Mouse (Mus musculus): ENCODE measurements at regions not wholly inside any gene's neighbourhood (a gene's known extent, or its start where the extent isn't known, plus 50 kb on each side); places are given as distances from the start of the nearest gene placed in this dataset.
"Not testable (repeated sequence)": the region's sequence is repeated elsewhere in the genome, so short reads cannot be mapped to it uniquely, and the experiment has no call there.

DNA sequence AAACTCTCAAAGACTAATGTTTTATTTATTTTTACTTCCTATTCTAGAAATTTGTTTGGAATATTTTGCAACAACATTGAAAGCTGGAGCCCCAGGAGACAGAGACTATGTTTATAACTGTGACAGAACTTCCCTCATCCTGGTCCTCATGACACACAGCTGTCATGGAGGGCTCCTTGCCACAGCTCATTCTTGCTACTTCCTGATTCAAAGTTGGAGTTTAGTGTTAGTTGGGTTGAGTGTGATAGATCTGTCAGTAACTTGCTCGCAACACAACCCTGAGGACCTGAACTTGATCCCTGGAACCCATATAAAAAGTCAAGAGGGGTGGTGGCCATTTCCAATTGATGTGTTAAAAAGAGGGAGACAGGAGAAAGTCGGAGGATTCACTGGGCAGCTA lies 328.3 kb upstream of the Nox3 start:
- no peak for DNase-seq (ENCODE audit: low spot score)

DNA sequence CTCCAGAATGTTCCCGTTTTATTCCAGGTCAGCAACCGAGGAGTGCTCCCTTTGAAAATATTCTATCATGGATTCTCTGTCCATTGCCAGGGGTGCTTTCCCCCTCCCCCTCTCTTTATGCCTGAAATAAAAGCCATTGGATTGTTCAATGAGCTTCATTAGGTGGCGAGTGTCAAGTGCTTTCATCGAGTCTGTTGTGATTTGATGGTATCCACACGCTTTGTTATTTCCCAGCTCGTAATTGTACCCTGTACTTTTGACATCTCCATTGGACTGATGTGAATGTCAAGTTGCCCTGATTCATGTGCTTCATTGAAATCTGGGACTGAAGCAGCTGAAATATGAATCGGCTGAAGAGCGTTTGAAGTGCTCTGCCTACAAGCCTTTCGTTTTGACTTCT lies 333.1 kb upstream of the Nox3 start:
- DNase-seq (ENCODE audit: low spot score) = no peak

DNA sequence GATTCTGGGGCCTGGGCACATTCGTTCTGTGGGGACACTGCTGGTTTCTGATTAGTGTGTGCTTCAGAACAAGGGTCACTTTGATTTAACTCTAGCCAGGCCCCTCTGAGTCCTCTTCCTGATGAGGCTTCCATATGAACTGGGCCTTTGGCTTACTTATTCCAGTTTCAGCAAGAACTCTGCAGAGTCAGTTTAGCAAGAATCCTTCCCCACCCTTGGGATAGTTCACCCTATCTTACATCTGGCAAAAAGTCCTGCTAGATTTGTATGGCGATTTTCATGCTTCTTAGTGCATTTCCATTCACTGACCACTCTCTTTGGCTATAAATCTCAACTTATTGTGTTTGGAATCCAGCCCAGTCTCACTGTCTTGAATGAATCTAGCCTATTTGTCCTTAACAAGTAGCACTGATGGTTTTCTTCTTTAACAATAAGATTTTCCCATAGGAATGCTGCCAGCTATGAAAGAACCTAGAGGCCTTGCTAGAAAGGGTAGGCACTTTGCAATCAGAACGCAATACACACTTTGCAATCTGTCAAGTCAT lies 338.8 kb upstream of the Nox3 start:
- DNase-seq (ENCODE audit: low spot score) = no peak

DNA sequence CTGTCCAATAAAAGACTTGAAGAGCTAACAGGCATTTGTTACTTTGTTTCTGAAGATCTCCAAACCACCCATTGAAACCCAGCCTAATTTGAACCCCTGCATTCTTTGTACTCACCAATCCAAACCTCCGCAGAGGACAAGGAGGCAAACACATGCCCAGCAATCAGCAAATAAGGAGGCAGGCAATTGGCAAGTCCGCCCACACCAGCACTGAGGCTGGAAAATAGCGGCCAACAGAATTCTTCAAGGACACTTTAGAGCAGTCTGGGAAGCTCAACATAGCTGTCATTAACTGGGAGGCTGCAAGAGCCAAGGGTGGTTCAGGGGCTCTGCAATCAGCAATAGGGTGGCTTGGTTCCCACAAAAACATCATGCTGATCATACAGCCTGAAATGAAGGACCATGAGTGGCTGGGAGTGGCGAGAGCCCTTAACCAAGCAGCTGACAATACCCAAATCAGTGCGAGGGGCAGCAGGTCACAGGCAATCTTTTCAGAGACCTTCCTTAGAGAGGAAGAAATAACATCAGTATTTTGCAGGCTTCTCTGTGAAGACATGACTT lies 344.1 kb upstream of the Nox3 start:
- no peak for DNase-seq (ENCODE audit: low spot score)

DNA sequence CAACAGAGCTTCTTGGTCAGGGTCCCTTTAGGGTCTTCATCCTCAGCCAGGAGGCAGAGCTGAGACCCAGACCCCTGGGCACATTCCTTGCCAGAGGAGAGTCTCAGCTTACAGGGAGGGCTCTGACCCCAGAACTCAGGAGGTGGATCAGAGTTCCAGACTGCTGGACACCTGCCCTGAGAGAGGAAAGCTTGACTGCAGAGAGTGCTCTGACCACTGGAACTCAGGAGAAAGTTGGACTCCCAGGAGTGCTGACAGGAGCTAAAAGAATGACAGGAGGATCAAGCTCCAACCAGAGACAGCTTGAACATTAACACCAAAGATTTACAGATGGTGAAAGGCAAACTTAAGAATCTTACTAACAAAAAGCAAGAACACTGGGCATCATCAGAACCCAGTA lies 364.1 kb upstream of the Nox3 start:
- DNase-seq (ENCODE audit: low spot score) = not testable (repeated sequence)

DNA sequence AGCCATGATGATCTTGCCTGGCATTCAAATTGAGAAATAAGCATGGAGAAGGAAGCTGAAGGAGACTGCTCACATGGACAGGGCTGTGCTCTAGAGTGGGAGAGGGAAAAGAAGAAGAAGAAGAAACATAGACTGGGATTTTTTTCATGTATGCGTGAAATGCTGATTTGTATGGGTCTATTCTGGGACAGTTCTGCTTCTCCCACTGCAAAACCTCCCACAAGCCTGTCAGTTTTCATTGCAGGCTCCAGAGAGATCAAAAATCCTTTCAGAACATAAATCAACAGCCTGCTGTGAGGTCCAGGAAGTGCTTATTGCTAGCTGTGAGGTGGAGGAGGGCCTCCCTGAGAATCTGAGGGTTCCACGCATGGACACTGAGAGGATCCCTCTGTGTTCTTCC lies 377.3 kb upstream of the Nox3 start:
- DNase-seq (ENCODE audit: low spot score) = no peak

DNA sequence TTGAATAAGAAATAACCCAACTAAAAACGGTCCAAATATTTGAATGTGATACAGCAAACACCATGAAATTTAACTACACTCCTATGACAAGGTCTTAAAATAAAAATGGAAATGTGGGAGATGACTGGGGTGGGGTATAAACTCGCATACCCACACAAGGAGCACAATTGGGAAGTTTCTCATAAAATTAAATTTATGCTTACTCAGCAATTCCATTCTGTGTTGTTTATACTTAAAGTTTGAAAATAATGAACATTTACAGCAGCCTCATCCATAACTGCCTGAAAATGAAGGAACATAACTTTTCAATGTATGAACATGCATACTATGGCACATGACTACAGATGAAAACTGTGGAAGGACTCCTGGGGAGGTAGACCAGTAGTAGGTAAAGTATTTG lies 384.5 kb upstream of the Nox3 start:
- no peak for DNase-seq (ENCODE audit: low spot score)

DNA sequence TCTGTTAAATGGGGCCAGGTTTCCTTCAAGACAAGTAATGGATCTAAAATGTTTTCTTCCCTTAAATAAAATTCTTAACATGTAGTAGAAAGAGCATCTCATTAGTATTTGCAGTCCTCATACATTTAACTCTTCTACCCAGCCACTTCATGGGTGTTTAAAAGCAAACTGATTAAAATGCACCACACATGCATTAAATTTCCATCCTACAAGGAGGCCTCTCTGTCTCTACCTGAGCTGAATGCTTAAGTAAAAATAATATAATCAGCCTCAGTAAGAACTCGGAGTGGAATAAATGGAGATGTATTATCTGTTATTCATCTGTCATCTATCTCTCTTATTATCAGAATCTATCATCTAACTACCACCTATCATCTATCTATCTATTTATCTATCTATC lies 398.6 kb upstream of the Nox3 start:
- DNase-seq (ENCODE audit: low spot score) = no peak

DNA sequence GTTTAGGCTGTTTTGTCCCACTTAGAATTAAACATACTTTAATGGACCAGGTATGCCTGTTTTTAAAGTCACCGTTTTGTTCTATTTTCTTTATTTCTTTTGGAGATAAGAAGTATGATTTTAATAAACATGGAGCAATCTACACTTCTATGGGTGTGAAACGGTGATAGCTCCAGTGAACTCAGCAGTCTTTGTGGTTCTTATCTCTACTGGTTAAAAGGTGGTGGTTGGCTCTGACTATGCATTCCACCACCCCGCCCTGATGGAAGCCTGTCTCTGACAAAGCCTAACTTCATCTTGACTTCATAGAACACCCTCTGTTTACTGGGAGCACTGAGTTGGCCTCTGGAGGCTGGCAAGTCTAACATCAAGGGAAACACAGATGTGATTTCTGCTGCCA lies 407.3 kb upstream of the Nox3 start:
- no peak for DNase-seq (ENCODE audit: low spot score)

DNA sequence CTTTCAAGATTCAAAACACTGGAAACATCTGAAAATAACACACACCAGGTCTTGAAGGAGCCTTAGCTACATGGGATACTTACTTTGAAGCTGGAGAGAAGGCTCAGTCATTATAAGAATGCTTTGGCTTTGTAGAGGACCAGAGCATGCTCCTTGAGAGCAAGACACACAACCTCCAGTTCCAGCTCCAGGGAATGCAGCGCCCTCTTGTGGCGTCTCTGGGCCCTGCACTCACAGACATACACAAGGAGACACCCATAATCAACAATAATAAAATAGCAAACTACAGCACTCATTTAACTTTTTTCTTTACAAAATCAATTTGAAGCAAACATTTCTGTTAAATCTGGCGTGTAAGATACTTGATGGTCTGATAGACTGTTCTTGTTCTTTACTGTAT lies 413.2 kb upstream of the Nox3 start:
- no peak for DNase-seq (ENCODE audit: low spot score)

DNA sequence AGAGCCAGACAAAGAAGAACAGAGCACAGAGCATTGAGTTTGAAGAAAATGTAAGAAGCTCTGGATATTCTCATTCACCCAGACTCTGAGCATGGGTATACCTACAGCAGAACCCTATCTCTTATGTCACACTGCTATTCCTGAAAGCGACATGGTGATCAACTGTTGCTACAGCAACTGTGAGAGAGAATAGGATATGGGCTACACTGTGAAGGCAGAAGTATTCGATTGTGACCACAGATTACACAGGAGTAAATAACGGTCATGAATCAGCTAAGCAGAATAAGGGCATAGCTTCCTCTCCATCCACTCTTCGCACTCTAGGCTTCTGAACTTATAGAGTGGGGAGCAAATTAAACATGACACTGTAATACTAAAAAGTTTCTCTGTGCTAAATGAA lies 417.0 kb upstream of the Nox3 start:
- DNase-seq (ENCODE audit: low spot score) = no peak

DNA sequence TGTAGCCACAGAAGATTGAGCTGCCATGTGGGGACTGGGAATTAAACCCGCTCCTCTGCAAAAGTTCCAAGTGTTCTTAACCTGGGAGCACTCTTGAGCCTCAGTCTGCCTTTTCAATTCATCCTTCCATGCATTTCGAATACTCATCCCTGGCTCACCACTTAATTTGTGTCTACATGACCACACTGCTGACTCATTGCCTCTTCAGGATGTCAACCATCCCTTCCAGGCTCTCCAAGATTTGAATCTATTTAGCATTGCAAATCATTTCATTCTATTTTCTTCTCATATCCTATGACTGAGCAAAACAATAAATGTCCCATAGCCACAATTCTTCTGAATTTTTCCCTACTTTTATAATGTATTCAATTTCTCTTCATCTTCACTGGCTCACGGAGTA lies 420.4 kb upstream of the Nox3 start:
- no peak for DNase-seq (ENCODE audit: low spot score)

DNA sequence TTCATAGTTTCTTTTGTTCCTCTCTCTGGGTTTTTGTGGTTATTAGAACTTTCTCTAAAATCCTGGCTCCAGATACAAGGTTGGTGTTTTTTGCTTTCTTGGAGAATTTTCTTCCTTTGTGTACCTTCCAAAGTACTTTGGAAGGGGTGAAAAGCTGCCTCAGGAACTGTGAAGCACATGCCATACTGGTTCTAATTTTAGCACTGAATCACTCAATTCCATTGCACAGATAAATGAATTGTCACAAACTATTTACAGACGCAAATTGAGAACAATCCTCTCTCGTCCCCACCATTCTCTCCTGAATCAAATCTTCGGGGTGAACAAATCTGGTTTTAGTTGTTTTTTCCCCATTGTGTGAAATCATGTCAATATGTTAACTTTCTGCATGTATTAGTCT lies 437.6 kb upstream of the Nox3 start:
- no peak for DNase-seq (ENCODE audit: low spot score)

DNA sequence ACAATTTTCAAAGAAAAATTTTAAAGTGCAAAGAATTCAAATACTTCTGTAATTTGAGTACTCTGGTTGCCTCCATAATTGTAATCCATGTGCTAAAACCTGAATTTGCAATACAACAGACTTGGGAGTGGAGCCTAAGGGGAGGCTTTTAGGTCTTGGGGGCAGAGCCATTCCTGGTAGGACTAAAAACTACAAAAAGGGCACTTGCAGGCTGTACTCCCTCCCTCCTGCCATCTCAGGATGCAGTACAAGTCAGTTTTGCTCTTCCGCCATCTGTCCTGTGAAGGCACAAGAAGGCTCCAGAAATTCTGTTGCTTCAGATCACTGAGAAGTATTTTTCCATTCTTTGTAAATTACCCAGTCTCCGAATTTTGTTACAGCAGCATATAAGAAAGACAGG lies 467.4 kb upstream of the Nox3 start:
- no peak for DNase-seq (ENCODE audit: low spot score)

DNA sequence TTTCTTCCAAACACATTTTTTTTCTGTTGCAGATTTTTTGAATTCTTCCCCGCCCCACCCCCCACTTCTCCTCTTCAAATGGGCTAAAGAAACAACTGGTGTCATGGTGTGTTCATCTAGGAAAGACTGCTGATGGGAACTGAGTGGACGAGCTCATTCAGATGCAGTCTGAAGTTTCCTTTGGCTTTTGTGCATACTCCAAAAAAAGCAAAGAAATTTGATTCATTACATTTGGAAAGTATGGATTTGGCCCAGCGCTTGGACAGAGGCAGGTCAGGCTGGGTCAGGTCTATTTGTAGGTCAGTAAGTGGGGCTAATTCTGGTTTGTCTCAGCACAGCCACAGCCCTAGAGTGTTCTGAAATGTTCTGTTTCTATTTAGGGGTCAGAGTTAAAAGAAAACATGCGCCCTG lies 477.9 kb upstream of the Nox3 start:
- no peak for DNase-seq (ENCODE audit: low spot score)

DNA sequence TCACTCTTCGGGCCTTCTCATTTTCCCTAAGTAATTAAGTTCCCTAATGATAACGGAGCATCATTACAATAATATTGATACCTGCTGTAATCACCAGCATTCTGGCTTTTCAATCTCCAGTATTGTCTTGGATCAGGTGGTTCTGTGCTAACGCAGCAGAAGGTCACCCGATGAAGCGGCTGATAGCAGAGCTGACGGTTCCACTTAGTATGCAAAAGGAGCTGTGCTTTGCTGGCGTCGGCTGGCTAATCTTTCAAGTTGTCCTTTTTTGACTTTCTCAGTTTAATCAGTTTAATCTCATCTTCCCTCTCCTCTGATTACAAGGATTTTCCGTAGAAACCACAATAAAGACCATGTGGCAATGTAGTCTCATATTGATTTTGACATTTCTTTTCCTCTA lies 478.9 kb upstream of the Nox3 start:
- DNase-seq (ENCODE audit: low spot score) = no peak

DNA sequence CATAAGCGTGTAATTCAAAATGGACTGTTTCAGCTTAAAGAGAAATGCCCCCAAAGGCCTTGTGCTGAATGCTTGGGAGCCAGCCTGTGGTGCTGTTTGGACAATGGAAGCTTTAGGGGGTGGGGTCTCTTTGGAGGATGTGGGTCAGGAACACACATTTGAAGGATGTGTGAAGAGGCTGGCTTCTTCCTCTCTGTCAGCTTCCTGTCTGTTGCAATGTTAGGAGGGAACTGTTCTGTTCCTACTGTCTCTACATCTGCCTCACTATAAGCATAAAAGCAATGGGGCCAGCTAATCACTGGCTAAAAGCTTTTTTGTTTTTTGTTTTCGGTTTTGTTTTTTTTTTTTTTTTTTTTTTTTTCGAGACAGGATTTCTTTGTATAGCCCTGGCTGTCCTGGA lies 480.5 kb upstream of the Nox3 start:
- no peak for DNase-seq (ENCODE audit: low spot score)

DNA sequence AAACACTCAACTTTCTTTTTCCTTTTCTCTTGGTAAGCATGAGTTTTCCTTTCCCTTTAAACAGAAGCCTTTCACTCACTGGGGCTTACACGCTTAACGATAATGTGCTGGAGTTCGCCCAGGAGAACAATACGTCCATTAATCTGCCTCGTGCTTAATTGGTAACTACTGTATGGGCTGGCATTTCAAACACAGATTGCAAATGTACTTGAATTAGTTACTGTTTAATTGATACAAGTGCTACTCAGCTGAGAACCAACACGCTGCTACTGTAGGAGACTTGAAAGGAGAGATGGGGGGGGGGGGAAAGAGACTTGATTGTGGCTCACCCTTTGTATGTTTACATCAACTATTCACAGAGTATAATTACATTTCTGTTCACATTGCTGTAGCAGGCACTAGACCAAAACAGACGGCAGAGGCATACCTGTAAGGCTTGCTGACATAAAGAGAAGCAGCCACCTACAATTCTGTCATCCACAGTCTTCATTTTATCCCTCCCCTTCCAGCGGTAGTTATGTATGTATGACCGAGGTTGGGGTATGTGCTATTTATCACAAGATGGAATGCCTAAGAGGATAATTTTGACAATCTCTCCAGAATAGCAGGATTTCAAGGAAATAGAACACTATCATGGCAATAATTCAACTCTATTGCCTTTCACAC lies 481.6 kb upstream of the Nox3 start:
- no peak for DNase-seq (ENCODE audit: low spot score)

DNA sequence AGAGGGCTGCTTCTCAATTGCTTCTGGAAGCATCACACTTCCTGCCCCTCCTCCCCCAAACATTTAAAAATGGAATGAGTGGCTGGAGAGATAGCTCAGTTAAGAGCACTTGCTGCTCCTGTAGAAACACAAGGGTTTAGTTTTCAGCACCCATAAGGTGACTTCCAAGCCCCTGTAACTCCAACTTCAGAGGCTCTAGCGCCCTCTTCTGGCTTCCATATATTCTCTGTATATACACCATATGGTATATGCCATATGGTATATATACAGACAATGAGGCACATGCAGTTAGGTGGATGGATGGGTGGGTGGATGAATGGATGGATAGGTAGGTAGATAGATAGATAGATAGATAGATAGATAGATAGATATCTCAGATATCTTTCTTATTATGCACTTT lies 483.2 kb upstream of the Nox3 start:
- DNase-seq (ENCODE audit: low spot score) = no peak

DNA sequence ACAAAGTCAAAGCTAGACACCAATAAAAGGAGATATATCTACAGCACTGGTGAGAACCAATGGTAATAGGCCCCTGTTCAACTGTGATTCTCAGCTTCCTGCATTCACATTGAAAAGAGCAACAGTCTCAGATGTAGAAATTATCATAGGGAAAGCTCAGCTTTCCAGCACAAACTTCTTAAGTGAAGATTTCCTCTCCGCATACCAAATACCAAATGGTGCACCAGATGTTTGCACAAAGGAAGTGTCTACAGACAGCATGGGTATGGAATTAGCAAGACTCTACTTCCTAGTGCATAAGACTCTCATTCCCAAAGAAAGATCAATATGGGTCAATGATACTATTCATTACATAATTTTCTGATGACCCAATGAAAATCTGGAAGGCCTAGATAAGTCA lies 486.0 kb upstream of the Nox3 start:
- DNase-seq (ENCODE audit: low spot score) = no peak

DNA sequence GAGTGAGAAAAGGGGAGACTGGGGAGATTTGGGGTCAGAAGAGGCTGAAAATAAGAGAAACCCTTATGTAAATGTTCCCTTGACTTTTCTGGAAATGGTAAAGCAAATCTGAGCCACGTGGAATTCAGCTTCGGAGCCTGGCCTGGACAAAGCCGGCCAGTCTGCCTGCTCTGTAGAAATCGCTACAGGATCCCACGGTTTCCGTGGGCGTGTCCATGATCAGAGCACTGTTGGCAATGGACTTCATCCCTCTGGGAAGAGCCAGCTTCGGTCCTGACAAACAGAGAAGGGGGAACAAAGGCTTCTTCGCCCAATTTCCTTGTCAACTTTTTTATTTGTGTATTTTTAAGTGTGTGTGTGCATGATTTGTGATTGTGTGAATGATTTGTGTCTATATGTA lies 490.7 kb upstream of the Nox3 start:
- no peak for DNase-seq (ENCODE audit: low spot score)

DNA sequence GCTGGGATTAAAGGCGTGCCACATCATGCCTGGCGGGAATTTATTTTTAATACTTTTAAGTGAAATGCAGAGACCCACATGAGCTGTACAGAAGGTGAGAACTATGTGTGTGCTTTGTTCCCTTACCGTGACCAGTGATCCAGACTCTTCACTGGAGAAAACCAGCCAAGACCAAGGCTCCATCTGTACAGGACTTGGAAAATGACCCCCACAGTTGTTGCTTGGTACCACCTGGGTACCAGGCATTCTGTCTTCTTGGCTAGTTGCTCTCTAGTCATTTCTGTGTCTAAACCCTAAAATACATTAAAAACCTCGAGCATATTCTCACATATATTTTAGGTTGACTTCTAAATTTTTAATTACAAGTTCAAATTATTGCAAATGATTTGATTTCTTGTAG lies 491.5 kb upstream of the Nox3 start:
- DNase-seq (ENCODE audit: low spot score) = no peak

DNA sequence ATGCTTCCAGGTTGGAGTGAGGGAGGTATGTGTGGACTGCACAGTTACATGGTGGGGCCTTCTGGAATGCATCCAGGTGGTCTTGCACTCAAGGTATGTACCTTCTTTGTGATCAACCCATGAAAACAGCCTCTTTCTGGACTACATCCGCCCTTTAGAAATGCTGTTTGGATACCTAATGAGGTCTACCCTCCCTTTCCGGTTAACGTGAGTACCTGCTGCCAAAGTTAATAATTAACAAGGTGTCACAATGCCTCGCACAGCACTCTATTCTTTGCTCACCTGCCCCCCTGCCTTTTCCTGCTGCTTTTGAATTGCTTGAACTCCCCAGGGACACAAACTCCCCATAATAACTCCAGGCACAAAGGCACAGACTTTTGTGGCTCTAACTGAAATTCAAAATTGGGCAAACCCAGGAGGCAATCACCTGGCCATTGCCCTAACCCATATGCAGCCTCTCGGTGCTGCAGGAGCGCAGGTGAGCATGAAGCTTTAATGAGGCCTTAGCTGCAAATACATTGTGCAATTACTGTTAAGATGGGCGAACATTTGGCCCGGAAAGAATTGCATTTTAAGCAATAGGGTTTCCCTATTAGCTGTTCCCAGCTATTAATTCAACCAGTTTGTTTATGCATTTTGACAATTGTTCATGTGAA lies 500.9 kb upstream of the Nox3 start:
- DNase-seq (ENCODE audit: low spot score) = no peak

DNA sequence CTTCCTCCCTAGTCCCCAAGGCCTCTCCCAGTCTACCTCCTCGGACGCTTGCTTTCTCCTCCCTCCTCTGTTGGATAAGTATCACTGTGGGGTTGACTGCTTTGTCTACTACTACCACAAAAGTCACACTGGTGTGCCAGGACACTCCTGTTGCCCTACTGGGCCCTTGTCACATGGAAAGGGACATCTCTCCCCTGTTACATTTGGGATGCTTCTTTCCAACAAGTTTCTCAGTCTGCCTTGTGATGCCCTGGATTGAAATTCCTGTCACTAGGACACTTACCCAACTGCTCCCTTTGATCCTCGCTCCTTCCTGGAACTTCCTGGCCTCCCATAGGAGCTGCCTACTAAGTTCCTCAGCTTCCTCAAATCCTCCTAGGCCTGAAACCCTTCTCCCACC lies 501.9 kb upstream of the Nox3 start:
- no peak for DNase-seq (ENCODE audit: low spot score)
